Mouse (Mus musculus) left cerebral cortex, adult 9 months (tissue): ENCODE results near the gene Nkx1-2.

Experiments used
- DNase-seq, 2 experiments: peaks; one replicate each; pipeline ENCODE4 v3.0.0; 2022; ENCODE audit warnings: low spot score in 2 of 2

Nkx1-2 gene

DNA sequence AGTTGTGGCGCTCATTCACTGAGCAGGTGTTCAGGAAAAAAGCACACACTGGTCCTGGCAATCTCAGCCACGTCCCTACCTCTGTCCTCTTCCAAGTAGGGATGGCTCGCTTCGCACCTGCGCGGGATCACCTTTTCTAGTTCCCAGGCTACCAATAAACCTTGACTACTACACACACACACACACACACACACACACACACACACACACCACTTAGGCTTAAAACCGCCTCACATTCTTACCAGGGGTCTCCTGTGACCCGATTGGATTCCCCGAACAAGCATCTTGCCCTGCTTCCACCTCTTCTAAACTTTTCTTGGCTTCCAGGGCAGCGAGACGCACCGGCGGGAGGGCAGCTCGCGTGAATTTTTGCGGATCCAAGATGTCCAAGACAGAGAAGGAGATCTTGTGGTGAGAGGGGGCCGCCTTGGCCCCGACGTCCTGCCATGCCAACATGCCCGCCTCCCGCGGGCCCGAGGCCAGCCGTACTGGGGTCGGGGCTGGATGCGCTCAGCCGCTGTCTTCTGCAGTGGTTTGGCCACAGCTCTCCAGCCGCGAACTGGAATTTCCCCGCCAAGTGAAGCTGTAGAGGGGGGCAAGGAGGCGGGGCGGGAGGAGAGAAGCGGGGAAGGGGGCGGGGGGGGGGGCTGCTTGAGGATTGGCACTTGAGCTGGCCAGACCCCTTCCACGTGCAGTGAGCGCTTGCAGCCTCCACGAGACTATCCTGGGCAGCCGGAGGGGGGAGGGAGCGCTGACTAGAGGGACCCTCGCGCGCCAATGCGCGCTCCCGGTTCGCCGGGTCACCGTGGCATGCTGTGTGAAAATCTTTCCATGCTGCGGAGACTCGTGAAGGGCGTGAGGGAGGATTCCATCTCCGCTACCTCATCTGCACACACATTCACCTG lies at the start of gene Nkx1-2:
Gene Nkx1-2, minus strand, starts transcription at position 567 of the 905 bp plus-strand sequence.
- no peak for DNase-seq

DNA sequence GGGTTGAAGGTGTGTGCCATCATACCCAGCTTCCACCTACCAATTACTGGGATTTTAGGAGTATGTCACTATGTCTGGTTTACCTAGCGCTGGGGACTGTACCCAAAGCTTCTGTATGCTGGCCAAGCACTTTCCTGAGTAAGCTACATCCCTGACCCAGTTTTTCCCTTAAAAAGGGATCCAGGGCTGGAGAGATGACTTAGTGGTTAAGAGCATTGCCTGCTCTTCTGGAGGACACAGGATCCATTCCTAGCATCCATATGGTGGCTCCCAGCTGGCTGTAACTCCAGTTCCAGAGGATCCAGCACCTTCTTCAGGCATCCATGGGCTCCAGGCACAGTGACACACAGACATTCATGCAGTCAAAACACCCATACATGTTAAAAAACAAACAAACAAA lies 47.1 kb upstream of the Nkx1-2 start:
- DNase-seq: no peak

DNA sequence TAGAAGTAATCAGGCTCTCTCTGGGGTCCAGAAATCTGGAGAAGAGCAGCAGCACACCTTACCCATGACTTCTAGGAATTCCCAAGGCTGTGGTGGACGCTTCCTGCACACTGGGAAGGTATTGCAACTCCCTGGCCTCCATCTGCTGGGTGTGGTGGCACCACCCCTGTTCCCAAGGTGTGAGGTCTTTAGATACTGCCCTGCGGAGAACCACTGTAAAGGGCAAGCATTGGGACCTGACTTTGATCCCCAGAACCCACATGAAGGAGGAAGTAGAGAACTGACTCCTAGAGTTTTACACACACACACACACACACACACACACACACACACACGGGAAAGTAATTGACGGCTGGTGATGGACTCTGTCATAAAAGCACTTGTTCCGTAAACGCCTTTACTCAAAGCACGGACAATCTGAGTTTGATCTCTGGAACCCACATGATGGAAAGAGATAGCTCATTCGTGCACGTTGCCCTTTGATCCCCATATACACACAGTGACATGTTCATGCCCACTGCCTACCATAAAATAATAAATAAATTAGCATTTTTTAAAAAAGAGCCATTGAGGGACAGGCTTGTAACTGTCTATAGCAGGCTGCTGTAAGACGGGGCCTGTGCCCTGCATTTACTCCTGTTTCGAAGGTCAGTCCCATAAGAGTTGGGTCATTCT lies 45.3 kb upstream of the Nkx1-2 start:
- DNase-seq: no peak

DNA sequence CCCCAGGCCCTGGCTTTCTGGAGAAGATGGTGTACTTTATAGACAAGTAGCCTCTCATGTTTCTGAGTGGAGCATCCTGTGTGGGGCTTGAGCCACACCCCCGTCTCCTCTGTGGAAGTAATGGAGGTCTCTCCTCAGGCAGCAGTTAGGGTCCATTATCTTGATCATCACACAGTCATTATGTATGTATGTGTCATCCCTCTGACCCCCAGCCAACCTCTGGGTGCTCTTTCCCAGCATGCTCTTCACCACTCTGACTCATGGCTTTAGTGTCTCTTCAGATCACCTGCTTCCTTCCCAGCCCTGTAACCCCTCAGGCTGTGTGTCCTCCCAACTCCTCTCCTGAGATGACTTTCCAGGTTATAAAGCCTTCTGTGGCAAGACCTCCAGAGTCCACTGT lies 42.2 kb upstream of the Nkx1-2 start:
- DNase-seq: no peak

DNA sequence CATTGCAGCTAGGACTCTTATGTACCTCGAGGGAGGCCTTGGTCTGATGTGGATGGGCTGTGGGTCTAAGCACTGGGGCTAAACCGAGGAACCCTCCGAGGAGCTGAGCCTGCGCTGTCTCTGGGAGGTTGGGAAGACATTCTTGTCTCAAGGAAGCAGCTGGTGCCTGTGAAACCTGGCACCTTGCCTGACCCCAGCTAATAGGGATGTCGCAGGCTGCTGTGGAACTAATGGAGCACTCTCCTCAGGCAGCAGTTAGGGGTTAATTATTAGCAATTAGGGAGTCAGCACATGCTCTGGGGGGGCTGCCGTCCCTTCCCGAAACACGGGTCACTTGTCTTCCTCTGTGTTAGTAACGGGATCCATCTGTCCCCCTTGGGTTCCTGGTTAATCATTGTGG lies 41.5 kb upstream of the Nkx1-2 start:
- DNase-seq: no peak

DNA sequence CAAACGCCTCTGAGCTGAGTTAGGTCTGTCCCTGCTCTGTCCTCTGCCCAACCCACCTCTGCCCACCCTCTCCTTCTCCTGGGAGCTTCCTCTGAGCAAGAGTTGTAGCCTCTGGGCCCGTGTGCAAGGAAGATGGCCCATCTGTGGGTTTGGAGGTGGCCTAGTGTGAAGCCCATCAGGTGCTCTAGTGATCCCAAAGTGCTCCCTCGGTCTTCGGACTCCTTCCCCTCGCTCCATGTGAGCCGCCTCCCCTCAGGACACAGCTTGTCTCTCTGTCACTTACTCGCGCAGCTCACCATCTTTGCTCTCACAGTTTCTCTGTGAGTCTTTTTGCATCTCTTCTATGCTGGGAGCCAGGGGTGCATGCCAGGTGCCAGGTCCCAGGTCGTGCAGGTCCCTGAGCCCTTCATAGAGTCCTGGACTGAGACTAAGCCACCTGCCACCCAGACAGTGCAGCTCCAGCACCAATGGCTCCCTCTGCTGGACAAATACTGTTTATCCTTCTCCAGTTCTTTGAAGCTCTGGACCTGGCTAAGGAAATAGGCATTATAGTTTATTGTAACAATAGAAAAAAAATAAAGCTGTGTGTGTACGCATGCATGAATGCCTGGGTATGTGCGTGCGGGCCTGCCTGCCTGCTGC lies 39.1 kb upstream of the Nkx1-2 start:
- DNase-seq: no peak

DNA sequence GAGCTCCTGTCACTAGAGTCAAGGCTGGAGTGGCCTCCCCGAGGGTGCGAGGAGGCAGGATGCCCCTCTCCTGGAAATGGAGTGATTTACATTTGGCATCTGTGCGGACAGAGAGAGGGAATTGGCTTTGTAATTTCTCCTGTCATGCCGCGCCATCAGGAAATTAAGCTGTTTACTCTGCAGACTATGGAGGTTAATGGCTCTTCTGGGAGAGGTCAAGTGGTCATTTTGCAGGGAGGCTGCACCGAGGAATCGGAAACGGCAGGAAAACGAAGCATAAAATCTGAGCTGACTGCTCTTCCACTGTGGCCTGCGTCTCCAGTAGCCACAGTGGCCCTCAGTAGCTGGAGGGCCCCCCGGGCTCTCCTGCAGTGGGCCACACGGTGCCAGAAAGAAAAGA lies 37.9 kb upstream of the Nkx1-2 start:
- DNase-seq: no peak

DNA sequence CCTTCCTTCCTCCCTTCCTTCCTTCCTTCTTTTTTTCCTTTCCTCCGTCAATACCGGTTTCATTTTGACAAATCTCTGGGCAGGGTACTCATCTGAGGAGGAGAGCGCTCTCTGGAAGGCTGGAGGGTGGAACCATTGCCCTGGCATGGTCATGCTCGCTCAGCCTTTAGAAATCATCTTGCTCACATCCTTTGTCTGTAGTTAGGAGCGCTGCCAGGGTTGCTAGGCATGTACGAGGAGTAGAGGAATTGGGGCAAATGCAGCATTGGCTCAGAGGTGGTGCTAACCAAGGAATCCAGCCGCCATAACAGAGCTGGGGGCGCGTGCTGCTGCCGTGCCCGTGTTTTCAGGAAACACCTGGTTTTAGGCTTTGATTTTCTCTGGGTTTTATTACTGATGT lies 31.9 kb upstream of the Nkx1-2 start:
- DNase-seq: peak; percentile 44 to 55

DNA sequence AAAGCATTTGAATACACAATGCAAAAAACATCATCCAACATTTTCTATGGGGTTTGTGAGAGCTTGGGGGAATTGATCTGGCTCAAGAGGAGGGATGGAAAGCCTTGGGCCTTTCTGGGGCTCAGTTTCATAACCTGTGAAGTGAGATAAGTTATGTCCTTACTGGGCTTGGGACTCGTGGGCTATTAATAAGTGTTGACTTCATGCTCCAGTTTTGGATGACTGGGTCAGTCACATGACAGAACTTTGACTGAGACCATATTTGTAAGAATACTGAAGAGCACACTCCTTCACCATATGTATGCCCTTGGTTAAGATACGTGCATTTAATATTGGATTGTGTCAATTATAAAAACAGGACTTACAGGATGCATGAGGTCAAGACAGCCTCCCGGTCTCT lies 28.0 kb upstream of the Nkx1-2 start:
- no peak for DNase-seq

DNA sequence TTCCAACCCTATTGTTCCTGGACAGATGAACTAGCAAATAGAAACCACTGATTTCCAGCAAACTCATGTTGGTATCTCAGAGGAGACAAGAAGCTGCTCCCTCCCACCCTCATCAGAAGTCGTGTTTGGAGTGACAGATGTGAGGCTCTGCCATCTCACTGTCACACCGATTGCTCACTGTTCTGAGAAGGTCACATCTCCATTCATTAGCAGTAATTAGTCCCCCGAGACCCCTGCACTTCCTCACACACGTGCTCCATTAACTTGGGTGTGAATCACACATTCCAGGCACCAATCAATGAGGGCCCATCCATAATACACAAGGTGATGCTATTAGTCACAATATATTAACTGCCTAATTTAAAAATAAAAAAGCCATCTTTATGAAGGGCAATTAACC lies 26.7 kb upstream of the Nkx1-2 start:
- no peak for DNase-seq

DNA sequence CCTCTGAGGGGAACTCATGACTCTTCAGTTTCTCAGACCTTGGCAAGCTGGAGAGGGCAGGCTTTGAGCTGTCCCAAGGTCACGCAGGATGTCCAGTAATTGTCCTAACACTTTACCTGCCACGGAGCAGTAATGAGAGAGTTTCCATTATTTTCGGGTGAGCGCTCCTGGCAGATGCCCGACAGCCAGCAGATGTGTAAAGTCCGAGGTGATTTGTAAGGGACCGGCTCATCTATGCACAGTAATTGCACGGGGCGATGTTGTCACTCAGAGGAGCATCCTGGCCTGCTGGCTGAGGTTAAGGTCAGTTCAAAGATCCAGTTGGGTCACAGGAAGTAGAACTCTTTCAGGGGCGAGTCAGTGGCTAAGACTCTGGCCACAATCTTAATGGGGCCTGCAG lies 24.7 kb upstream of the Nkx1-2 start:
- no peak for DNase-seq

DNA sequence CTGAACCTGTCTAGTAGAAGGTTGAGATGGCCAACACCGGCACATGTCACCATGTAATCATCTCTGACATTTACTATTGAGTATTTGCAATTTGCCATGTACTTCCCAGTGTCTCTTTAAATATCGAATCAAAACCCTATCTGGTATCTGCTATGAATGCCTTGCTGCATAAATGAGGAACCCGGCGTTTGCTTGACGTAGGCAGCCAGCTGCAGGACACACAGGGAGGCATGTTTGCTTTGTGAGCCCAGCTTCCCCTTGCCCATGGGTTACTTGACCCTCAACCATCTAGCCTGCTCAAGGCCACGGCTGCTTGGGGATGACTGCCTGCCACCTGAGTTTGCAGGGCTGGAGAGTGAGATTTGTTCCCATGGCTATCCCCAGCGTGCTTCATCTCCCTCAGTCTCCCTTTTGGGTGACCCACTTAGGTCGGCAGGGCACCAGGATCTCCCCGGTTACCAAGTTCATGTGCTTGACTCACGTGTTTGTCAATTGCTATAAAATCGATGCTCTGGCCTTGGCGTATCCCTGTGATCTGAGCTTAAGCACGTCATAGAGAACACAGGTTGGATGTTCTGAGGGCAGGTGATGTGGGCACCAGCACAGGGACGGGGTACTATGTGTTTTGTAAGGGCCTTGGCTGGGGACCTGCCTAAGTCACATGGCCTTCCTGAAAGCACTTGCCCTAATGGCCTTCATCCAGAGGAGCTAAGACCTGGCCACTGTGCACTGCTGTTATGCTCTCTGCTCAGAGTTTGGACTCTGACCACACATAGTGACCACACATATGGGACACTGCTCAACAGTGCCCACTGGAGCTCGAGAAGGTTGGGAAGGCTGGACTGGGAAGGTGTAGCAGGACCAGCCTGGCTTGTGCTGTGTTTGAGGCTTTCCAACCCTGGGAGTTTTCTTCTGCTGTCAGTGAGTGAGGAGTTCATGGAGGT lies 20.8 kb upstream of the Nkx1-2 start:
- no peak for DNase-seq

DNA sequence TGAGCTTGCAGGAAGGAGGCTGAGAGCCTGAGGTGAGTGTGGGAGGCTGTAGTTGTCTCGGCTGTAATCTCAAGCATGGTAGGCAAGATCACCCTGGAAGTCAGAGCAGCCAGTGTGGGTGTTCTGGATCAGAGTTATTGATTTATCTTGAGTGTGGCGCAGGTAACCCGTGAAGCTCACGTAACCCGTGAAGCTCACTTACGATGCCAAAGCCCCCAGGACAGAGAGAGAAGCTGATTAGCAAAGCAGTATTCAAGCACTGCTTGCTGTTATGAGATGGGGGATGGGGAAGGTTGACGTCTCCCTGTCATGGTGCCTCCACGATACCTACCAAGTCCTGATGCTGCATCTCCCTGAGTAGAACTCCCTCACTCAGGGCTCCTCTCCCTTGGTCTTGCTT lies 20.1 kb upstream of the Nkx1-2 start:
- DNase-seq: no peak

DNA sequence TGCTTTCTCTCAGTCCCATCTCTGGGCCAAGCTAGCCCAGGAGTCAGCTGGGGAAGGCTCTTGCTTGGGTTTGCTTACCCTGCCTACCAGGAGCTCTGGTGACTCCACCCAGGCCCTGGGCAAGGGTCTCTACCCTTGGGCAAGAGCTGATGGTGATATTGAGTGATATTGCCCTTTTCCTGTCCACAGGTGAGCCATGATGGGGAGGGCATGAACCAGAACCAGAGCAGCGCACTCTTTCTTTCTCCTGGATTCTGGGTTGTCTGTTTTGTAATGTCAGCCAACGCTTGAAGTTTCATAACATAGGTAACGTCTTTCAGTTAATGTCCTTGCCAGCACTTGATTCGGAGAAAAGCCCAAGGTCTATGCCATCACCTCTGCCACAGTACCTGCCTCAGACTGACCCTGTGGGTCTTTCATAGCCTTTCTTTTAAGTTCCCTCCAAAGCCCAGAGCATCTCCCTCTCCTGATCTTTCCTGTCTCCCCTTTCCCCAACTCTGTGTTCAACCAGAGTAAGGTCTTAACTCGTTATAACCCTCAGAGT lies 17.7 kb upstream of the Nkx1-2 start:
- no peak for DNase-seq

DNA sequence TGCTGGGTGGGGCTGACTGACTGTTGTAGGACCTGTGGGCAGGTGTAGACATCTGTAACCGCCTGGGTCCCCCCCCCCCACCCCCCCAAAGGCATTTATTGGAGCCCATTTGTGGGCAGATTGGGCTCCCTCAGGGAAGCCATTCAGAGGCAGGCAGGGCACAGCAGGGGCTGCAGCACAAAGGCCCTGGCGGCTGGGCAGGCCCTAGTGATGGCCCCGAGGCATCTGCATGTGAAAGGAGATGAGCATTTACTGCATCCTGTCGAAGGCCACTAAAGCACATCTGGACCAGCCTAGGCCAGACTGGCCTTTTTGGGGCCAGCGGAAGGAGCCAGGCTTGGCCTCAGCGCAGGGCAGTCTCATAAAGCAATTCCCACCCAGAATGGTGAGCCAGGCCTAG lies 17.0 kb upstream of the Nkx1-2 start:
- DNase-seq: no peak

DNA sequence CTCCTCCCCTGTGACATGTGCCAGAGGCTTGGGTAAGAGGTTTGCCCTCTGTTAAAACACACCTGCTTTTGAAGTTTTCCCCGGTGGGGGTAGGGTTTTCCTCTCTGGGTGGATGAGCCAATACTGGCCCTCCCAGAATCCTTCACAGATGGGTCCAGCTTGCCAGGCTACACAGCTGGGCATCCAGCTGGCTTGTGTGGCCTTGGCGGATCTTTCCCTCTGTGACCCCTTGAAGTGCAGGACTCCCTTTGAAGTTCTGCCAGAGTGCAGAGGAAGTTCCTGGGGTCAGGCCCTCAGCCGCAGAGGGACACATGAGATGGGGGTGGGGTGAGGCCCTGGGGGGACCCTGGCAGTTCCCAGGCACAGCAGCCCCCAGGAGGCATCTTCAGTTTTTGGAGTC lies 15.9 kb upstream of the Nkx1-2 start:
- no peak for DNase-seq

DNA sequence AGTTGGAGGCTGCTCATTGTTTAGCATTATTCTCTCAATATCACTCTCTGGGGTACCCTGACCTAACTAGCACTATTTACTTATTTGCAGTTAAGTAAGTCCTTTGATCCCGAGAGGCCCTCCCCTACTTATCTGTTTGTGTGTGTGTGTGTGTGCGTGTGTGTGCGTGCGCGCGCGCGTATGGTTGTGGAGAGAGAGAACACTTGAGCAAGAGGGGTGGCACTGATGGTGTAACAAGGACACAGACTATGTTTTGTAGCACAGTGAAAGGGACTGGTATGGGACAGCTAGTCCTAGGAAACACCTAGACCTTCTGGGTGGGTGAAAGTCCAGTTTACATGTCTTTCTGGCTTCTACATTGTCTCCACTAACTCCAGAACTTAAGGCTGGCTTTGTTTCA lies 12.1 kb upstream of the Nkx1-2 start:
- no peak for DNase-seq

DNA sequence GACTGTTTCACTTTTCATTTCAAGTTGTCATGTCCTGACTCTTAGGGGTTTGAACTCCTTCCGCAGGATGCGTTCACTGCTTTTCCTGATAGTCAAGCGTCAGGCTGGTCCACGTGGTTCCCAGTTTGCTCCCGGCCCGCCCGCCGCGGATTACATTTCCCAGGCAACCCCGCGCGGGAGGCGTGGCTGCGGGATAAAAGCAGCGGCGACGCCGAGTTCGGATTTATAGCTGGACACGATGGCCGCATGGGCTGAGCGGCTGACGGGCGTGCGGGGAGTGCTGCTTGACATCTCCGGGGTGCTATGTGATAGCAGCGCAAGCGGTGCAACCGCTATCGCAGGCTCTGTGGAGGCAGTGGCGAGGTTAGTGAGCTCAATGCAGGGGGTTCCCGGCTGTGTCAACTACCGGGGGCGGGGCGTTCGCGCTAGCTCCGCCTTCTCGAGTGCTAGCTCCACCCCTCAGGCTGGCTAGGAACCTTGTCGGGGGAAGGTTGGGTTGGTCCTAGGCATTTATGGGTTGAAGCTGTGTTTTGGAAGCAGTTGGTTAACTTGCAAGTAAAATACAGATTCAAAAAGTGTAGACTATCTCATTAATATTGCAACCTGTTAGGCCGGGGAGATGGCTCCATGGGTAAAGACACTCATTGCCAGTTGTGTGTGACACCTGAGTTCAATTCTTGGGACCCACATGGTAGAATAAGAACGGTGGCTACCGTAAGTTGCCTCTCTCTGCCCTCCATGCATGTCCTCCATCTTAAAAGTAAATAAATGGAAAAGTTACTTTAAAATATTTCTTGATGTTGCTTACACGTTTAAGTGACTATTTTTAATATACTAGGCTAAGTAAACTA lies 11.3 kb upstream of the Nkx1-2 start, which contains the start of gene Lhpp:
Gene Lhpp, plus strand, starts transcription at position 171 of the 851 bp plus-strand sequence.
- DNase-seq: peak in 1 of 2 experiments; percentile 76

DNA sequence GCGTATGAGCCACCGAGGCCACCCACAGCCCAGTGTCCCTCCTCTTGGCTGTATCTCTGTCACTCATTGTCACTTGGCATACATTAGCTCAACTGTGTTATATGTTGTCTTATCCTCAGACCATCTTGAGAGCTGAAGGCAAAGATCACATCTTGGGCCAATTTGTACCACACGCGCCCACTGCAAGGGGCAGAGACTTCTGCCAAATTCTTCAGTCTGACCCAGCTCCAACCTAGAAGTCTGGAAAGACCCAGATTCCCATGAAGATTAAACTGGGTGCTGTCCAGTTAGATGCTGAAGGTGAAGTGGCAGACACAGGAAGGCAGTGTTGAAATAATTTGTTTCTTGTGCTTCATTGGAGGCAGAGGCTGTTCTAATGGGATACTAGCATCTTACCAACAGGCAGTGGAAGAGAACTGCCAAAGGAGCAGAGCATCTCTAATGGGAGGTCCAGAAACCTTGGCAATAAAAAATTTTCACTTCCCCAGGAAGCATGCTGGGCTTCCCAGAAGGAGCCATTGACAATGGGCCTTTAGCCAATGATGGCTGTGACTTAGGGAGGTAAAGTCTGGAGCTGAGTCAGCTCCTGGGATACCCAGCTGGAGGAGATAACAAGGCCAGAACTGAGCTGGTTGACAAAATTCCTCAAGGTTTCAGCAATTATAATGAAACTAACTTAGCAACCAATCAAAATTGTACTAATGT lies 9.0 kb upstream of the Nkx1-2 start:
- DNase-seq: no peak

DNA sequence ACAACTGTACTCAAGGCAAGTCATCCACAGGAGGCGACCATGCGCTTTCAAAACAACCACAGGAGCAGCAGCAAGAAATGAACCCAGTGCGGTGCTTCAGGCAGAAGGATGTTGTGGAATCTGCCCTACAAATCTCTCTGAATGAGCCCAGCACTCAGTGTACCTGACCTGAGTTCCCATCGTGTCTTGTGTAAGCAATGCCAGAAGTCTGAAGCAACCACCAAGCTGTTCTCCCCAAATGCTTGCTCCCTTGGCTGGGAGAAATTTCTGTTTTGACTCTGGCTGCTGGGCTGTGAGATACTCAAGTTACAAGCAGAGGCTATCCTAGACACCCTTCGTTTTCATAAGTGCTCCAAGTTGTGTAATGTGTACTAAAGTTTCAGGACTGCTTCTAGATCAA lies 6.3 kb upstream of the Nkx1-2 start:
- DNase-seq: no peak
